23 mouse cellular contexts compared by ENCODE assay signal in genomic region chr13:3837312-3837807, GRCm38 (mm10). TPM values are rescaled to one million over a fixed set of nuclear protein-coding genes. Genes with fewer than 3 reads are reported as not detected.
A peak's percentile ranks its signal among the peaks of the same experiment; 100 is the strongest.
DNase-seq lines count a peak whose midpoint lies in the region; ATAC-seq and TF ChIP-seq lines count a peak whose summit lies in the region.
"Not testable (repeated sequence)": the region's sequence is repeated elsewhere in the genome, so short reads cannot be mapped to it uniquely, and the experiment has no call there.
"Had no signal": no experiment of that assay in that cellular context is flagged by ENCODE, and none has a peak within 500 bp of the region (broad histone marks: within the 10 kb centered on the region; RNA-seq: fewer than 3 reads in every experiment).

Gene Calm4 (plus strand): TSS chr13:3837757.

- H3K4me2 ChIP-seq in embryonic facial prominence, embryonic 12.5 days (replicated peaks); embryonic facial prominence, embryonic 15.5 days (replicated peaks): not testable (repeated sequence)

- H3K4me3 ChIP-seq in embryonic facial prominence, embryonic 12.5 days; lung, adult 2 months (replicated peaks; ENCODE audit: extremely low read depth, low read depth, low read length): not testable (repeated sequence)
- H3K4me3 ChIP-seq in embryonic facial prominence, embryonic 15.5 days (replicated peaks), result 0 out of 2 replicates have a peak within 1 kb of the TSS, but pooled peaks have one; percentile 4

- 0 out of 2 replicates have a peak, but pooled peaks have one; percentile 67 for ATAC-seq in embryonic facial prominence, embryonic 12.5 days (ENCODE audit: insufficient number of reproducible peaks, insufficient read depth, low FRiP score, low TSS enrichment)
- not testable (repeated sequence) for ATAC-seq in embryonic facial prominence, embryonic 15.5 days (ENCODE audit: insufficient number of reproducible peaks, low FRiP score, low TSS enrichment, low read depth)
- peak; percentile 84 to 90 for ATAC-seq in hematopoietic stem cell, adult 5-6 weeks (replicated peaks in 1 of 2; ENCODE audit: insufficient read depth in 1 of 2, low FRiP score in 2 of 2, low TSS enrichment in 1 of 2, low read depth in 1 of 2, poor library complexity in 2 of 2, severe bottlenecking in 2 of 2)
- peak; percentile 73 for ATAC-seq in megakaryocyte progenitor cell, adult 5-6 weeks (replicated peaks; ENCODE audit: poor library complexity)
- ATAC-seq in monocyte, adult 5-6 weeks (replicated peaks; ENCODE audit: insufficient number of reproducible peaks, low FRiP score, low TSS enrichment, poor library complexity, severe bottlenecking), result peak; percentile 40; the same call in 1 of the 2 replicates

- H3K36me3 ChIP-seq in embryonic facial prominence, embryonic 12.5 days; embryonic facial prominence, embryonic 15.5 days: not testable (repeated sequence)

- not testable (repeated sequence) for H3K9me3 ChIP-seq in embryonic facial prominence, embryonic 12.5 days; embryonic facial prominence, embryonic 15.5 days (replicated peaks)

- DNase-seq in lung, adult 2 months, result not testable (repeated sequence)

- not testable (repeated sequence) for TF ChIP-seq CTCF in lung, adult 2 months (IDR thresholded peaks at IDR 0.05; ENCODE audit: insufficient read depth, low read length)

- not testable (repeated sequence) for H3K27ac ChIP-seq in embryonic facial prominence, embryonic 12.5 days
- peak within 1 kb of the TSS; percentile 19; the same call in 1 of the 2 replicates for H3K27ac ChIP-seq in embryonic facial prominence, embryonic 15.5 days (replicated peaks)

- TF ChIP-seq POLR2A in lung, adult 2 months (IDR thresholded peaks at IDR 0.05; ENCODE audit: borderline replicate concordance, extremely low read depth, low read depth, low read length), result not testable (repeated sequence)

- H3K9ac ChIP-seq in embryonic facial prominence, embryonic 12.5 days; embryonic facial prominence, embryonic 15.5 days: not testable (repeated sequence)

- not testable (repeated sequence) for H3K27me3 ChIP-seq in embryonic facial prominence, embryonic 12.5 days; embryonic facial prominence, embryonic 15.5 days

- H3K4me1 ChIP-seq in embryonic facial prominence, embryonic 12.5 days; embryonic facial prominence, embryonic 15.5 days; lung, adult 2 months (ENCODE audit: control insufficient read depth, insufficient read depth, low read length): not testable (repeated sequence)

RNA-seq across cellular contexts. Expression of gene Calm4, which starts in this region (rescaled TPM):
- polyA plus RNA-seq in embryonic facial prominence, embryonic 12.5 days (2016; fragmentation: Nextera tagmentation; extraction: Ambion mirVana), result 0.18 and 0.34 TPM in 2 replicates
- 477 and 521 TPM in 2 replicates for polyA plus RNA-seq in embryonic facial prominence, embryonic 15.5 days (2015; fragmentation: Nextera tagmentation; extraction: Ambion mirVana)
- total RNA-seq in hematopoietic stem cell, adult 5-6 weeks (2017), result 2.3 TPM in 1 of 2 replicates, not detected in the other
- polyA plus RNA-seq in lung, adult 2 months (2012; rRNA removed), result 56.0 TPM in 1 of 2 replicates, not detected in the other
- total RNA-seq in megakaryocyte progenitor cell, adult 5-6 weeks (2015), result not detected in 2 replicates
- not detected in 2 replicates for total RNA-seq in megakaryocyte progenitor cell, adult 5-6 weeks (2017)
- total RNA-seq in monocyte, adult 5-6 weeks (2017), result not detected in 3 replicates
- total RNA-seq: adrenal gland, adult 8-10 months; adrenal gland, postnatal 25 days; ES-E14; gastrocnemius, postnatal 25 days; heart, adult 2 months; heart, postnatal 14 days; heart, postnatal 4 days had no signal
- polyA plus RNA-seq: activated CD4-positive, CD25-positive, alpha-beta regulatory T cell, adult 4 months; embryonic facial prominence, embryonic 11.5 days; forebrain, embryonic 12.5 days; forebrain, embryonic 15.5 days; gonadal fat pad, adult 2 months; heart, adult 2 months; heart, embryonic 10.5 days; heart, embryonic 13.5 days; heart, embryonic 16.5 days; hindbrain, embryonic 12.5 days; intestine, embryonic 14.5 days had no signal

Comparison
In these comparisons a context has a peak if more than half of its experiments do, and no peak if none do; other contexts are left out.
1. Peak in ATAC-seq in embryonic facial prominence, embryonic 12.5 days; RNA of the gene not detected or under 1 TPM.
2. Peak in ATAC-seq in megakaryocyte progenitor cell, adult 5-6 weeks; RNA of the gene not detected or under 1 TPM.
3. Peak in ATAC-seq in monocyte, adult 5-6 weeks; RNA of the gene not detected or under 1 TPM.